Mouse (Mus musculus) c-Kit-positive CD71-negative TER-119-negative erythroid progenitor cells, embryonic 14.5 days (primary cell): Measurements from ENCODE around the gene Tcf20.

Source experiments
- DNase-seq: peaks from one replicate; pipeline ENCODE4 v3.0.0-alpha.2; 2013; ENCODE audit warnings: low read depth

The Tcf20 gene

DNA sequence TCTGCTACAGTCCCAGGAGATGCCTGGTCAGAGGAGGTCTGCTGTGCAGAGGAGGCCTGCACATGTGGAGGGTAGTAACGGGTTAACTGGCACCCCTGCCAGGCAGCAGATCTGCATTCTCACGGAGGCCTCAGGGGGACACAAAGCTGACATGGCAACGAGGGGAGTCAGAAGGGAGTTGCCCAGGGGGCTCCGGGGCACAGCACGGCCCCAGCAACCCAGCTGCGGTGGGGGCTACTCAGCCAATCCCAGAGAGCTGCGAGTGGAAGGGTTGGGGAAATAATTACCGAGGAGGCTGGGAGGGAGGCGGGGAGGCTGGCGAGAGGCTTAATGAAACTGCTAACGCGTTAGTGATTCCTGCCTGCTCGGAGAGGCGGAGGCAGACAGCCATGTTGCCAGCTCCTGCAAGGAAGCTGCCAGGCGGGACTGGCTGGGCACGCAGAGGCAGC lies 29.4 kb downstream of the Tcf20 start:
- no peak for DNase-seq

DNA sequence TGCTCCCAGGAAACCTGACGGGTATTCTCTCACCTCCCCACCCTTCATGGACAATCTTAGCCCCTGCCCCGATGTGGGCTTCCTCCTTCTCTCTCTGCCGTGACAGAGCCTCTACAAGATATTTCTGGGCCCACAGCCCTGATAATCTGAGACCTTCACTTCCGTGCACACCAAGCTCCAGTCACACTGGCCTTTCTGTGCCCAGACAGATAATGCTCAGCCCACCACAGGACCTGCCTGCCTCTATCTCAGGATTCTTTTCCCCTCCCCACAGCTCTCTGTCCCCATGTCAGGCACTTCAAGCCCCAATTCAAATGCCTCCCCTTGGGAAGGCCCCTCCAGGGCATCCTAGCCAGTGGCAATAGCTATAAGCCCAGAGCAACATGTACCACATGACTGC lies 31.0 kb downstream of the Tcf20 start:
- no peak for DNase-seq

DNA sequence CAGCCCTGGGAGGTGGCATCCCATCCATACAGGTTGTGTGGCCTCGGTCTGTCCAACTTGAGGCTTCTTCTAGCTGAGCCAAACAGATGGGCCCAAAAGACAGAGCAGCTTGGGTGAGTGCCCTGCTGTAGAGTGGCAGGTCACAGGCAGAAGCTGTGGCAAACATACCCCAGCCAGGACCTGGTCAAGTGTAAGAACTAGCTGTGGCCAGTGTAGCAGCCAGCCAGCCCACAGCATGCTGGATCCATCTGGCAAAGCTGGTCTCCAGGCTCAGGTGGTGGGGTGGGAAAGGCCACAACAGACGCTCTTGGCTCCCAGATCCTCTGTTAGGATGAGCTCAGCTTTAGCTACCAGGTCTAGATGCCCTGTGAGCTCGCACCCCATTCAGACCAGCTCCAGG lies 31.4 kb downstream of the Tcf20 start:
- no peak for DNase-seq

DNA sequence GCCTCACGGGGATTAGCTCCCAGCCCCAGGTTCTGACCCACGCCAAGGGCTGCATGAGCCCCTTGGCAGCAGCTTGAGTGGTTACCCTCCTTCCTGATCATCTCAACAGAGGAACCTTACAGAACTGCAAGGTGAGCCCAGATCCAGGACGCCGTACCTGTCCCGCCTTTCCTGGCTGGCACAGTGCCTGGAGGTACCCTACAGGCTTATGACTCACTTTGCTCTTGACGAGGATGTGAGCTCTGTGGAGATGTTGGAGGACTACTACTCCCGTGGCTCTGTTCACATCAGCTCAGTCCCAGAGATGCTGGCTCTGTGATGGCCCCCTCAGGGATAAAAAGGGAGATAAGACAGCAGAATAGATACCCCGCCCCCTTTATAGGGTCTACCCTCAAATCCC lies 32.4 kb downstream of the Tcf20 start:
- DNase-seq: no peak

DNA sequence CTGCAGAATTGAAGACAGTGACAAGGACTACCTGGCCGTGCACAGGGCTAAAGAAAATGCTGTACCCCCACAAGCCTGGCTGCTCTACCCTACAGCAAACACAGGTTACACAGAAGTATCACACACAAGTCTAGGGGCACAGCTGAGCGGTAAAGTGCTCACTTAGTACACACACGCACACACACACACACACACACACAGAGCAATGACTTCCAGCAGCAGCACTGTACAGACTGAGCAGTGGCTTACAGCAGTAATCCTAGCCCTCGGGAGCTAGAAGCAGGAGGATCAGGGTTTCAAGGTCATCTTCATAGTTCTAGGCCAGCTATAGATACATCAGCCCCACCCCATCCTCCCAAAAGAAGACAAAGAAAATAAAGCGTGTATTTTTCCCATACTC lies 33.6 kb downstream of the Tcf20 start:
- DNase-seq: no peak

DNA sequence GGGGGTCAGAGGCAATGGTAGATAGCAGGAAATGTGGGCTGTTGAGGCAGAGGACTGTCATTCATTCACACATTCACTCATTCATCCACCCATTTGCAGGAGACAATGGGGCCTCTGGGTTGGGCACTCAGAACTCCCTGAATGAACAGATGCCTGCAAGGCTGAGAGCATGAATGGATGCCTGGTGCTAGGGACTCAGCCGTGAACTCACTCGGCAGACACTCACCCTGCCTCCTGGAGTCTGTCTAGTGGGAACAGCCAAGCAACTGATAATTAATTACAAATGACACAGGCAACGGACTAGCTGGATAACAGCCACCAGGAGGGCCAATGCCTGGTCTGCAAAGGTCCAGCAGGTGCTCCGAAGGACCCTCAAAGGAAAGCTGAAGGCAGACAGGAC lies 34.6 kb downstream of the Tcf20 start:
- DNase-seq: no peak

DNA sequence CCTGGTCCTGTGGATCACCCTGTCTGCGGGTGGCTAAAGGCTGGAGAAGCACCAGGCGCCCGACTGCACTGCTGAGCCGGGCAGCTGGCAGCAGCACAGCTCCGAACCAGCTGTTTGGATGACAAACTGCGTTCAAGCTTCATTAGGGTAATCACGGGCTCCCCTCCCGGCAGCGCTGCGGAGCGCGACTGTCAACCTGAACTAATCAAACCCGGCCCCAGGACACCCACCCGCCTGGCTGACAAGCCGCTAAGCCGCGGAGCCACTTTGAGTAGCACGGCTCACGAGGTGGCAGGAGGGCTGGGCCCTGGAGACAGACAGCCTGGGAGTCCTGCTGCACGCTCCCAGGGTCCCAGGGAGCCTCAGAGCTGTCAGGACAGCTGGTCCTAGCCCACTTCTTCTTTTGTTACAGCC lies 35.4 kb downstream of the Tcf20 start:
- no peak for DNase-seq

DNA sequence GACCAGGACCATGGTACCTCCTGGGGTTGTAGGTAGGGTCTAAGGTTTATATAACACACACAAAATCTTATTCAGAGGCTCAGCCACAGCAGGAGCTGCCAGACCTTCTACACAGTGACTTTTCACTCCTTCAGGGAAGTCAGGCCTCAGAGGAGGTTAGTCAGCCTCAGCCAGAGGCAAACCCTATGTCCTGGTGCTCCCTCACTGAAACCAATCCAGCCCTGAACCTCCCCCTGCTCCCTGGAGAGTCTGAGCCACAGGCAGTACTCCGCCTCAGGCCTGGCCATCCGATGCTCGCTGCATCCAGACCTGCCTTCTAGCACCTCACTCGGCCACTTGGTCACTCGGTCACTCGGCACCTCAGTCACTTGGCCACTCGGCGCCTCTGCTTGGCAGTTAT lies 37.4 kb downstream of the Tcf20 start:
- no peak for DNase-seq

DNA sequence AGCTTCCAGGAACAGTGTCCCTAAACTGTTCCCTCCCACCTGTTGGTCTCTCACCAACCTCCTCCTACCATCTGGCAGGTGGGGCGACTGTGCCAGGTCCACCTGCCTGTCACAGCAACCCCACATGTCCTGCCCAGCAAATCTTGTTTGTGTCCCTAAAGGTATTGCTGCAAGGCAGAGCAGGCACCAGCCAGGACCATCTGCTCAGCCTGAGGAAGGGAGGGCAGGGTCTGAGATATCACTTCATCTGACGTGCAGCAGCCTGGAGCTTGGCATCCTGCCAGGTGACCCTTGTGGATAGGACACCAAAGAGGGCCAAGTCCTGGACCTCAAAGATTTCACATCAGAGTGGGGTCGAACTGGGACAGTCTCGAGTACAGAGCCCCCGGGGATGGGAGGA lies 40.2 kb downstream of the Tcf20 start:
- no peak for DNase-seq

DNA sequence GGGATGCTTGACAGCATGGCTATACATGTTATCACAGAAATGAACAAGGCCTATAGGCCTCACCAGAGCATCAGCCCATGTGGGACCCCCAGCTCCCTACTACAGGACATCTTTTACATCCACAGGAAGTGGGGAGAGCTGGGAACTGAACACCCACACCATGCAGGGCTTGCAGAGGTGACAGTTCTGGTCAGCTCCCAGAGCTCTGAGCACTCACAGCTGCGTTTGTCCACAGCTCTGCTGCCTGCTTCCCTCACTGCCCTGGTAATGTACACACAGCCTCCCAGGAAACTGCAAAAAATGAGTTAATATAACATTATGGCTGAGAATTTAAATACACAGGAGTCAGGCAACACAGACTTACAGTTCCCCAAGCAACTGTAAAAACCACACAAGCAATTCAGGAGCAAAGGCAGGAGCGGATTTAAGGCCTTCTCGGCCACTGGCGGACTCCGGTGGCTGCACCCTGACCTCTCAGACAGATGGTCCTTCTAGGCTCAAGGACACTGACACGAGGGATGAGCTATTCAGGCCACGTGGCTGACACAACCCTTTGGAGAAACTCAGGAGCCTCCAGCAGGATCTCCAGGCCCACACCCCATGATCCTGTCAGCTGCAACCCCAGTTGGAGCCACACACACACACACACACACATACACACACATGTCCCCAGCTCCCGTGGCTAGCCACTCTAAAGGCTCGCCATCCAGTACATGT lies 43.0 kb downstream of the Tcf20 start:
- no peak for DNase-seq

DNA sequence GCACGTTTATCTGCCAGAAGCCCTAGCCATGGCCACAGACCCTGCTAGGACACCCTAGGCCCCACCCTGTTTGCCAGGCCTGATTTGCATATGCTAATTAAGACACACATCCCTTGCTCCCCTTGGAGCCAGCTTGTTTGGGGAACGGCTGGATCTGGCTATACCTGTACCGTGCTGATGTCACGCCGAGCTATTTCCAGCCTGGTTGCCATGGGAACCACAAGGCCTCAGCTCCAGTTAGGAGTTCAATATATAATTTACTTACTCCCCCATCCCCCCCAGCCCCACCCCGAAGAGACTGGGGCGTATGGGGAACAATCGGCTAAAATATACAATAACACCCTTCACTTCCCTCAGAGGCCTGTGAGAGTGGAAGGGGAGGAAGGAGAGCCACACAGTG lies 45.9 kb downstream of the Tcf20 start:
- DNase-seq: no peak

DNA sequence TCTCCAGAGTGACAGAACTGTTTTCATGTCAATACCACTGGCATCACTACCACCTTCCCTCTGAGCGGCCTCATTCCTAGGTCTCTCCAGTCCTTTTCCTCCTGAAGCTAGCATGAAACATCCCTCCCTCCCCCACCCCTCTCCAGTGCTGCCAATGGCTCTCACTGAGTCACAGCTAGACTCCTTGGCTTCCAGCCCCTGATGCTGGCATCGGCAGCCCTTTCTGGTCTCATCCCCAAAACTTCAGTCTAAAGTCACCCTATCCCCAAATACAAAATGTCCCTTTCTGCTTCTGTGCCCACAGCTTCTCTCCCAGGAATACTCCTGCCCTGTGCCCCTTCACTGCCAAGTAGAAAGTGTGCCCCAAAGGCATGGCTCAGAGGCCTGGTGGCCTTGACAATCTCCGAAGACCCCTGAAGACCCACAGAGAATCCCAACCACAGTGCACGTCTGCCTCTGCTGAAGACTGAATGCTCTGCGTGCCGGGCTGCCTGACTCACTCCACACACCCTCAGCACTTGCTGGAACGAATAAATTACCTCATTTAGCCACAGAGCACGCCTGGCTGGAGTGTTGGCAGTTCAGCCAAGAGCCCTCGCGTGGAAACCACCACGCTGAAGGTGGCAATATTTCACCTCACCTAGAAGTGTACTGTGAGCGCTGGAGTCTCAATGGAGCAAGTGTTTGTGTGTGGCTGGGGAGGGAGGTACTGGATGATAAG lies 47.0 kb downstream of the Tcf20 start:
- DNase-seq: no peak

DNA sequence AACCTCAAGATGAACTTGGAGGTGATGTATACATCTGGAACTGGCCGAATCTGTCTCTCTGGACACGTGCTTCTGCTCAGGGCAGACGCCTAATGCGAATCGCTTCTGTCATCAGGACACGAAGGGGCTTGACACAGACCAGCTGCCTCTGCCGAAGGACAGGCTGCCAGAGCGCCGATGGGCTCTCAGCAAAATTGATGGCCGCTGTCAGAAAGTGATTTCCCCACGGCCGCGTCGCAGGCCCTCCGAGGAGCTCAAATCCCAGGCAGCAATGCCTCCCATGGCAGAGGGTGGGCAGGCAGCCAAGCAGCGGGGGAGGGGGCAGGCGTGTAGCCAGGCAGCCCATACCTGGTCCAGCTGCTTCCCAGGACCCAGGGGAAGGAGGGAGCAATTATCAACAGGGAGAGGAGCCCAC lies 49.5 kb downstream of the Tcf20 start:
- DNase-seq: no peak

DNA sequence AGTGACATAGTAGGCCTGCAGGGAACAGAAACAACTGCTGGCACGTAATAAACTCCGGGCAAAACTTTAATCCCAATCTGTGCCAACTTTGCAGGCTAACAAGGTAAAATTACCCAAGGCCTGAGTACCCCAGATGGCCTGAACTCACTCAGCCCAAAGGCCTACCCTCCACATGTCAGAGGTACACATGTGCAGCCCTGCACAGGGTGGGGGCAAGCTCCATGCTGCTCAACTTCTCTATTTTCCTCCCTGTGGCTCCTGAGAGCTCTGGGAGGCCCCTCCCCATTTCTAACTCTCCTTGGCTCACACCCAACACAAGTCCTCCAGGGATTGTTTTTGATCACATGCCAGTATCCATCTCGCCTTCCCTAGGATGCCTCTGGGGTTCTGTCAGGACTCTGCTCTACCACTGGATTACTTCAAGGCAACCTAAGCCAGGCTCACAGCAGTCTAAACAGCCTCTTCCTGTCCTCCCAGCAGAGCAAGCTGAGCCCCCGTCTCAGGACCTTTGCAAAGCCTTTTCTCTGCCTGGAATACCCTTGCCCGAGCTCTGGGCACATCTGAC lies 50.2 kb downstream of the Tcf20 start:
- no peak for DNase-seq

DNA sequence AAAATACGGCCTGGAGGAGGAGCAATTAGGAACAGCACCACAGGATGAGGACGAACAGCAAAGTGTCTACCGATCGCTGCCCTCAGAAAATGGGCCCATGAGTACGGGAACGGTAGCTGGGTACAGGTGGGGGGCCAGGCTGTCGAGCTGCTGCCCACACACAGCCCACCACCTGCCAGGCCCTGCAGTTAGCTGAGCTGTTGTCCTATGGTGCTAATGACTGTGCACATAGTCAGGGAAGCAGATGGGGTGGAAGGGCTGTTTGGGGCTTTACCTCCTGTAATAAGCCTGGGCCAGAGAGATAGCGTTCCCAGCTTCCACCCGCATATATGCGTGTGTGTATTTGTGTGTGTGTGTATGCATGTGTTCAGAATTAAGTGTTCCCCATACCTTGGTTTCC lies 52.7 kb downstream of the Tcf20 start:
- DNase-seq: no peak

DNA sequence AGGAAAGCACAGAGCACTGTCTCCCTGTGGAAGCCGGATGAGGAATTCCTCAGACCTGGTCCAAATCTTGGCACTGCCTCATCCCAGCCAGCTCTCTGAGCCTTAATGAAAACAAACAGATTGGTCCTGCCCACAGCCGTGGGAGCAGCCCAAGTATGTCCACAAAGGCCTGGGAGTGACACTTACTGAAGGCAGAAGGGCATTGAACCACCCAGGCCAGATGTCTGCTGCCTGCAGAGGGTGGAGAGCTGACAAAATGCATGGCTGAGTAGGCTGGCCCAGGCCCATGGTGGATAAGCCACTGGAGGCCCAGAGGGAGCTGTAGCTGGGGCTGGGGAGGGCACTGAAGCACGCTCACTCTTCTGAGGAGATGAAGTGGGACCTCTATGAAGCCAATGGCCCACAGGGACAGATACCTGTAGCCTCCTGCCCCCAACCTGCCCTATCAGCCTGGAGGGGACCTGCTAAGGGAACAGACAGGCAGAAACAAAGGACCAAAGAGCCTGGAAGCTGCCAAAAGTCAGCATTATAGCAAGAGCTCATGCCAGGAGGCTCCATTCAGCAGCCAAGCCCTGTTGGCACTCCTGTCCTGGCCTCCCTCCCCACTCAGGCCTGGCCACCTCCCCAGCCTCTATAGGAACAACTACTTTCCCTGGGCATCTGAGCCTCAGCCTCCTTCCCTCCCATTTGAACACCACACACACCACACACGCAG lies 54.6 kb downstream of the Tcf20 start:
- DNase-seq: no peak

DNA sequence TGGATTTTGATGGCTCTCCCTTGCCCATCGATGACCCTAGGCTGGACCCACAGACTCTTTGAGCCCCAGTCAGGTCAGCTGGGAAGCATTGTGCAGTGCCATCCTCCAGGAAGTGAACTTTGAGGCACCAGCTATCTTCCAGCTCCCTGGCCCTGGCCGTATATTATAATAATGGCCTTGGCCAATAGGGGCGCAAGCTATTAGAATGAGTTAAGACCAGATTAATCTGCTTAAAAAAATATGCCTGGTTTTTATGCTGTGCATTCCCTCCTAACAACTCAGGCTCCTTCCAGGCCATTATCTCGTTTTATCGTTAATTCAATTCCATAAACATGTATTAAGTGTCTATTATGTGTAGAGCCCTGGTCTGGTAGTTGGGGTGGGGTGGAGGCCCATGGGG lies 56.2 kb downstream of the Tcf20 start:
- no peak for DNase-seq

DNA sequence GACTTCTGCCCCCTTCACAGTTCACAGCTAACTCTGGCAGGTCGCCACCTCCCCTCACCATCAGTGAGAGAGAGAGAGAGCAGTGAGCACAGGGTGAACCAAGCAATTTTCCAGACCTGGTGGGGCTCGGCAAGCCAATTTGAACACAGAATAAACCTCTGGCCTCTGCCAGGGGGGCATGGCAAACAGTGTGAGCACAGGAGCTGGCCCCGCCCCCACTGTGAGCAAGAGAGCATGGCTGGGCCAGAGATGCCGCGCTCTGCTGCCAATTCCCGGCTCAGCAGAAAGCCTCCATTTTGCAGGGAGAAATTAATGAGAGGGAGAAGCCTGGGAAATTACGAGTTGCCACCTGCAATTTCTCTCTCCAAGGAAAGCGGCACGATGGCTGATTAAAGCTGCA lies 58.1 kb downstream of the Tcf20 start:
- no peak for DNase-seq

DNA sequence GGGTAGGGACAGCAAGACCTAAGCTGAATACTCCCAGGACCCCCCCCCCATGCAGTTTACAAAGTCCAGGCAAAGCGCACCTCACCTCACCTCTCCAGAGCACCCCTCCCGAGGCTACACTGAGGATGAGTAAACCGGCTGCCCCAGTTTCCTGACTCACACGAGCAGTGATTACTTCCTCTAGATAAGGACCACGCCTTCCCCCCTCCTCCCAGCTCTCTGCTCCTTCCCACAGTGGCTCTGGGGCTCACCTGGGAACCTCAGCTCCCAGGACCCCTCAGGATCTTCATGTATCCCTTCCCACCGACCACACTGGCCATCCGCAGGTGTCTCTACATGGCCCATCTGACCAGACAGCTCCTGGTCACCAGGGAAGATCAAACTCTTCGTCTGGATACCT lies 58.8 kb downstream of the Tcf20 start:
- no peak for DNase-seq

DNA sequence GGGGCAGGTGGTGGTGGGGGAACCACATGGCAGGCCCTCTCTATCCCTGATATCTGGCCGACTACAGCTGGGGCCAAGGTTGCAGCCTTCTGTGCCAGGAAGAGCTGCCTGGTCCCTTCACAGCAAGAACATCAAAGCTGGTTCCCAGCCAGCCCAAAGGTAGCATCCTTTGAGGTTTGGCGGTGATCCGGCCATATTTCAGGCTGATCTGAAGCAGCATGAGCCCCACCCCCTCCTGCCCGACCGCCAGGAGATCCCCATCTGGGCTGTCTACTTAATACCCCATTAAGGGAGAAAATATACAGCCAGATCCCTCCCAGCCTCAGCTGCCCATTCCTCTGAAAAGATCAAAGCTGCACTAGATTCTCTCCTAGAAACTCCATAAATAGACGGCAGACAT lies 59.6 kb downstream of the Tcf20 start:
- no peak for DNase-seq

DNA sequence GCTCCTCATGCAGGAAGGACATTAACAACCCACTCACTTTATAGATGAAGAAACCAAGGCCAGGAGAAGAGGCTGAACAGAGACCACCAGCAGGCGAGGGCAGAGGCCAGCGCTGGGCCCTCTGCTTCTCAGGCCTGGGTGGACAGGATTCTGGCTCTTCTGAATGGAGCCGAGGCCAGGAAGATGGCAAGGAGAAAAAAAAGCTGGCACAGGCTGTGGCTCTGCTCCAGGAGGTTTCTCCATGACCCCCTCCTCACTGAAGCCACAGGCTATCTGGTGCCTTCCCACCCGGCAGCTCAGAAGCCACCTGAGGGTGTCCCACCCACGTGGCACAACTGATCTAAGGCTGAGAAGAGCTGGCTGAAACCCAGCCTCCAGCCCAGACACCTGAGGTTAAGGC lies 60.6 kb downstream of the Tcf20 start:
- DNase-seq: no peak

DNA sequence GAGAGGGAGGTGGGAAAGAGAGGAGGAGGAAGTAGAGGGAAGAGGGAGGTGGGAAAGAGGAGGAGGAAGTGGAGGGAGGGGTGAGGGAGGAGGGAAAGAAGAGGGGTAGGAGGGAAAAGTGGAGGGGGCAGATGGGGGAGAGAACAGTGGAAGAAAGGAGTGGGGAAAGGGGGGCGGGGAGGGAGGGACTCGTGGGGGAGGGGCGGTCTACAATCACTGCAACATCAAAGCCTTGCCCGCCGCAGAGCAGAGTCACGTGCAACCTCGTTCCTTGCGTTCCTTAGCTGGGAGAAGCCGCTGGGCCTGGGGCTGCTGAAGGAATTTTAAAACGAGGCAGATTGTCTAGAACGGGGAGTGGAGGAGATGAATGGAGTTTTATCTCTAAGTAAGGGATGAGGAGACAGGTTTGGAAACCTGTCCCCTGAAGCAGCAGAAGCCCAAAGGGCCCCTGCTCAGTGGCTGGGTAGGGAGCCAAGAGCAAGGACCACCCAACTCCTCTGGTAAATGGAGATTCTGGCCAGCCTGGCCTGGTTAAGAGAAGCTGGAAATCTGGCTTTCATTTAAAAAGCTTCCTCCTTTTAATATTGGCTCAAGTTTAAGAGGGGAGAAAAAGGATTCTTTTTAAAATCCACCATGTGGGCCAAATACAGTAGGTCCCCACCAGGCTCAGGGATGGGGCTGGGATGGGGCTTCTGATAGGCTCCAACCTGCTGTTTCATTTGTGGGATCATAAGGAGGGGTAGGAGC lies 62.8 kb downstream of the Tcf20 start:
- DNase-seq: no peak
